Mouse (Mus musculus) MEL (cell line): ENCODE data around the gene Bex2. TPM values are rescaled to one million over a fixed set of nuclear protein-coding genes. Genes with fewer than 3 reads are reported as not detected.

Experiments used
- DNase-seq: peaks from one replicate; pipeline ENCODE4 v3.0.0; 2011; ENCODE audit warnings: low read depth, low spot score
- H3K27ac ChIP-seq: 2 replicates; pipeline ENCODE4 v1.5.1; 2012; ENCODE audit warnings: low read depth, mild to moderate bottlenecking, control low read depth, low read length, moderate library complexity; ENCODE audit not compliant: control insufficient read depth
- H3K27me3 ChIP-seq, 2 experiments: fragments of 150-350 bp in 1 of 2; sonication (generic) in 1 of 2; 2 replicates each; pipeline ENCODE4 v1.6.1; 2012; ENCODE audit warnings: low read length in 2 of 2, mild to moderate bottlenecking in 2 of 2, improper control_type of control experiment in 1 of 2, moderate library complexity in 1 of 2; ENCODE audit not compliant: insufficient read depth in 2 of 2, control insufficient read depth in 1 of 2
- H3K36me3 ChIP-seq, 2 experiments: 2 replicates each; pipeline ENCODE4 v1.6.1; 2012 to 2014; ENCODE audit warnings: low read length in 2 of 2, improper control_type of control experiment in 1 of 2, inconsistent platforms in 1 of 2, mild to moderate bottlenecking in 1 of 2; ENCODE audit not compliant: insufficient read depth in 2 of 2, control insufficient read depth in 1 of 2
- H3K4me1 ChIP-seq, 2 experiments: fragments of 150-350 bp in 1 of 2; sonication (generic) in 1 of 2; 2 replicates each; pipeline ENCODE4 v1.6.1; 2012; ENCODE audit warnings: low read length in 2 of 2, improper control_type of control experiment in 1 of 2, mild to moderate bottlenecking in 1 of 2; ENCODE audit not compliant: insufficient read depth in 2 of 2, control insufficient read depth in 1 of 2
- H3K4me3 ChIP-seq, 2 experiments: fragments of 150-350 bp in 1 of 2; sonication (generic) in 1 of 2; 2 replicates each; pipeline ENCODE4 v1.5.1; 2012; ENCODE audit warnings: low read depth in 2 of 2, low read length in 2 of 2, mild to moderate bottlenecking in 2 of 2, moderate library complexity in 2 of 2, control low read depth in 1 of 2, improper control_type of control experiment in 1 of 2; ENCODE audit not compliant: control insufficient read depth in 1 of 2, insufficient read depth in 1 of 2
- H3K79me2 ChIP-seq: 2 replicates; pipeline ENCODE4 v1.6.1; 2012; ENCODE audit warnings: mild to moderate bottlenecking, low read length, moderate library complexity; ENCODE audit not compliant: control insufficient read depth, poor library complexity, insufficient read depth
- H3K9ac ChIP-seq: 2 replicates; pipeline ENCODE4 v1.6.1; 2012; ENCODE audit warnings: low read depth, mild to moderate bottlenecking, control low read depth, low read length, moderate library complexity; ENCODE audit not compliant: control insufficient read depth, poor library complexity, severe bottlenecking
- H3K9me3 ChIP-seq: fragments of 150-350 bp; sonication (generic); replicated peaks from 2 replicates; pipeline ENCODE4 v1.6.1; 2012; ENCODE audit warnings: mild to moderate bottlenecking, low read length, improper control_type of control experiment, moderate library complexity; ENCODE audit not compliant: insufficient read depth
- MEF2A ChIP-seq: IDR thresholded peaks from 2 replicates; pipeline ENCODE4 v1.6.1; 2014; ENCODE audit warnings: low read depth, mild to moderate bottlenecking, inconsistent platforms, low read length, improper control_type of control experiment; ENCODE audit not compliant: poor library complexity, insufficient replicate concordance, severe bottlenecking; ENCODE audit errors: extremely low read depth
- MYB ChIP-seq: IDR thresholded peaks from 2 replicates; pipeline ENCODE4 v1.6.1; 2011; ENCODE audit warnings: mild to moderate bottlenecking, low read depth, low read length, improper control_type of control experiment
- POLR2A ChIP-seq, 2 experiments: IDR thresholded peaks; 2 replicates each; pipeline ENCODE4 v1.6.1; 2011 to 2012; ENCODE audit warnings: low read length in 2 of 2, mild to moderate bottlenecking in 2 of 2, control low read depth in 1 of 2, improper control_type of control experiment in 1 of 2, low read depth in 1 of 2, moderate library complexity in 1 of 2; ENCODE audit not compliant: control insufficient read depth in 1 of 2, insufficient read depth in 1 of 2, poor library complexity in 1 of 2
- ZC3H11A ChIP-seq: IDR thresholded peaks from 2 replicates; pipeline ENCODE4 v1.6.1; 2012; ENCODE audit warnings: low read depth, mild to moderate bottlenecking, inconsistent platforms, low read length, improper control_type of control experiment
- polyA plus RNA-seq, 2 experiments: library from polyadenylated mRNA; stranded (reverse) in 1 of 2; unstranded in 1 of 2; fragments of >175 nt in 1 of 2; fragments of >200 nt in 1 of 2; gene quantifications; 2 replicates each; pipeline versions ENCODE4 v1.2.1 to v1.2.4; 2012; ENCODE audit warnings: low replicate concordance in 2 of 2, low read depth in 1 of 2; ENCODE audit not compliant: insufficient read length in 2 of 2, insufficient read depth in 1 of 2, missing spikeins in 1 of 2
- total RNA-seq: library from RNA; depleted of rRNA; stranded (reverse); fragments of 300-350 nt; gene quantifications from 2 replicates; pipeline ENCODE4 v1.2.3, GENCODE M21; 2012; rRNA removed

Gene Bex2
- total and polyA plus RNA-seq, 3 experiments, result not detected

DNA sequence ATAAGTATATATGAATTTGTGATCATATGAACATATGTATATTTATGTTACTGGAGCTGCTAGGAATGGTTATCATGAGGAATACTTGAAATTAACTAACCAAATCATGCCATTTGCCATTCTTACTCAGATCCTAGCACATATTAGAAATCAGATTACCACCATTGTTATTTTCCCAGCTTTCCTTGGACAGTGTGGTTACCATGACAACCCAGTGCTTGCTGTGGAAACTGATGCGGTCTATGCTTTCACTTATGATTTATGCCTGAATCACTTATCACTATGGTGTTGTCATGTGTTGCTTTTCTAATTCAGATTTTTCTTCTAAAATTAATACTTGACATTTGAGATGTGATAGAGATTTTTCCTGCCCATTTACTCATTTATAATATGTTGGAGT is 37.7 kb downstream of the Bex2 start:
- Histone ChIP-seq H3K27me3 (peaks cover 0 to 2% of the 10 kb centered on the region in 2 experiments; a peak in 1 of 4 replicates), H3K4me3 (no peak overlapping the region), H3K27ac (no peak overlapping the region), H3K79me2 (no peaks in the 10 kb centered on the region), H3K4me1 (no peaks in the 10 kb centered on the region), H3K36me3 (no peaks in the 10 kb centered on the region), H3K9me3 (no peaks in the 10 kb centered on the region), H3K9ac (no peak overlapping the region)
- no peak for DNase-seq
- TF ChIP-seq MEF2A, result no peak
- no peak for TF ChIP-seq POLR2A (IDR thresholded peaks at IDR 0.05; ENCODE audit: control insufficient read depth in 1 of 2, insufficient read depth in 1 of 2, low read depth in 1 of 2, low read length in 2 of 2, poor library complexity in 1 of 2)
- no peak for TF ChIP-seq MYB
- TF ChIP-seq ZC3H11A, result no peak

Other genes with a start within 250 kb of the Bex2 start
- not detected in 2 replicates for gene Gprasp2, start 229.2 kb downstream of the Bex2 start, total RNA-seq
- gene Gprasp2, start 229.2 kb downstream of the Bex2 start, polyA plus RNA-seq, result under 1 TPM in 1 of 2 experiments, not detected in 1; 0.31 TPM
- not detected in 2 replicates for gene Arxes2, start 74.4 kb downstream of the Bex2 start, total RNA-seq
- not detected for gene Arxes2, start 74.4 kb downstream of the Bex2 start, polyA plus RNA-seq
- not detected in 2 replicates for gene Arxes1, start 34.9 kb downstream of the Bex2 start, total RNA-seq
- not detected for gene Arxes1, start 34.9 kb downstream of the Bex2 start, polyA plus RNA-seq
- not detected in 2 replicates for gene Nxf3, start 17.0 kb upstream of the Bex2 start, total RNA-seq
- gene Nxf3, start 17.0 kb upstream of the Bex2 start, polyA plus RNA-seq, result under 1 TPM in 1 of 2 experiments, not detected in 1; 0.08 TPM
- gene Bex4, start 70.8 kb upstream of the Bex2 start, total RNA-seq, result 219 and 240 TPM in 2 replicates
- gene Bex4, start 70.8 kb upstream of the Bex2 start, polyA plus RNA-seq, result 100 to 1,000 TPM in 1 of 2 experiments, not detected in 1; 412 TPM
- 26.9 and 27.4 TPM in 2 replicates for gene Tceal8, start 104.1 kb upstream of the Bex2 start, total RNA-seq
- gene Tceal8, start 104.1 kb upstream of the Bex2 start, polyA plus RNA-seq, result 100 to 1,000 TPM in 1 of 2 experiments, 10 to 100 TPM in 1; 41.1 to 759 TPM
- not detected in 2 replicates for gene Tceal5, start 135.6 kb upstream of the Bex2 start, total RNA-seq
- gene Tceal5, start 135.6 kb upstream of the Bex2 start, polyA plus RNA-seq, result not detected
- gene Tceal7, start 146.5 kb upstream of the Bex2 start, total RNA-seq, result not detected in 2 replicates
- gene Tceal7, start 146.5 kb upstream of the Bex2 start, polyA plus RNA-seq, result 1 to 10 TPM in 1 of 2 experiments, not detected in 1; 1.0 TPM
- 0.27 and 0.49 TPM in 2 replicates for gene Bex1, start 147.3 kb upstream of the Bex2 start, total RNA-seq
- gene Bex1, start 147.3 kb upstream of the Bex2 start, polyA plus RNA-seq, result under 1 TPM in 1 of 2 experiments, not detected in 1; 0.86 TPM
- 68.1 and 75.2 TPM in 2 replicates for gene Tceal9, start 176.8 kb upstream of the Bex2 start, total RNA-seq
- 100 to 1,000 TPM in 1 of 2 experiments, not detected in 1; 113 TPM for gene Tceal9, start 176.8 kb upstream of the Bex2 start, polyA plus RNA-seq
- gene Bex3, start 202.0 kb upstream of the Bex2 start, total RNA-seq, result 153 and 164 TPM in 2 replicates
- gene Bex3, start 202.0 kb upstream of the Bex2 start, polyA plus RNA-seq, result 100 to 1,000 TPM in 1 of 2 experiments, not detected in 1; 326 TPM